ENCODE assay signal across 14 mouse cellular contexts in genomic region chr14:32439744-32440143, GRCm38 (mm10). TPM values are rescaled to one million over a fixed set of nuclear protein-coding genes. Genes with fewer than 3 reads are reported as not detected.
DNase-seq lines count a peak whose midpoint lies in the region; ATAC-seq and TF ChIP-seq lines count a peak whose summit lies in the region.
"Had no signal": no experiment of that assay in that cellular context is flagged by ENCODE, and none has a peak within 500 bp of the region (broad histone marks: within the 10 kb centered on the region; RNA-seq: fewer than 3 reads in every experiment).

No protein-coding gene starts in this region.

- peak; percentile 10 for DNase-seq in midbrain, embryonic 10.5 days (ENCODE audit: low spot score)
- DNase-seq in forebrain, embryonic 14.5 days (ENCODE audit: low spot score): peak; percentile 82
- DNase-seq in hindbrain, postnatal 0 days (ENCODE audit: low spot score): peak; percentile 21
- DNase-seq in thymus, postnatal 10 days (ENCODE audit: low spot score in 2 of 2): no peak
- no peak for DNase-seq in left cerebral cortex, postnatal 10 days (ENCODE audit: extremely low spot score in 1 of 2, low spot score in 2 of 2)
- DNase-seq: right cerebral cortex, postnatal 4 days; thymus, adult 2 months had no signal

- H3K4me1 ChIP-seq in midbrain, embryonic 10.5 days: peaks cover 18% of the 10 kb centered on the region
- no peaks in the 10 kb centered on the region for H3K4me1 ChIP-seq in midbrain, embryonic 16.5 days (ENCODE audit: control insufficient read depth, insufficient read depth, low read length)
- peaks cover 7% of the 10 kb centered on the region; the same call in 1 of the 2 replicates for H3K4me1 ChIP-seq in forebrain, embryonic 14.5 days (ENCODE audit: control insufficient read depth, insufficient read depth, low read length)
- no peaks in the 10 kb centered on the region for H3K4me1 ChIP-seq in hindbrain, postnatal 0 days (ENCODE audit: insufficient read depth, low read length)
- H3K4me1 ChIP-seq in neural tube, embryonic 15.5 days: peaks cover 9% of the 10 kb centered on the region; the same call in 1 of the 2 replicates
- H3K4me1 ChIP-seq in heart, embryonic 12.5 days (replicated peaks): no peaks in the 10 kb centered on the region

- no peaks in the 10 kb centered on the region for H3K36me3 ChIP-seq in midbrain, embryonic 10.5 days
- H3K36me3 ChIP-seq in midbrain, embryonic 16.5 days (ENCODE audit: control insufficient read depth, insufficient read depth, low read length): no peaks in the 10 kb centered on the region
- H3K36me3 ChIP-seq in forebrain, embryonic 14.5 days (ENCODE audit: control insufficient read depth, insufficient read depth, low read length): no peaks in the 10 kb centered on the region
- H3K36me3 ChIP-seq in hindbrain, postnatal 0 days (ENCODE audit: insufficient read depth, low read length): no peaks in the 10 kb centered on the region
- no peaks in the 10 kb centered on the region for H3K36me3 ChIP-seq in neural tube, embryonic 15.5 days
- H3K36me3 ChIP-seq in heart, embryonic 12.5 days: no peaks in the 10 kb centered on the region
- H3K36me3 ChIP-seq: limb, embryonic 12.5 days had no signal

- 53% methylated on average over 3 of the region's 3 CpGs for WGBS in midbrain, embryonic 10.5 days
- 33% methylated on average over 3 of the region's 3 CpGs for WGBS in midbrain, embryonic 16.5 days
- WGBS in forebrain, embryonic 14.5 days: 30% methylated on average over 3 of the region's 3 CpGs
- 26% methylated on average over 3 of the region's 3 CpGs for WGBS in hindbrain, postnatal 0 days
- WGBS in neural tube, embryonic 15.5 days: 17% methylated on average over 3 of the region's 3 CpGs
- WGBS in heart, embryonic 12.5 days: 43% methylated on average over 3 of the region's 3 CpGs

- H3K4me2 ChIP-seq in midbrain, embryonic 16.5 days (ENCODE audit: low read length): no peak overlapping the region
- H3K4me2 ChIP-seq in forebrain, embryonic 14.5 days (ENCODE audit: low read length): no peak overlapping the region
- no peak overlapping the region for H3K4me2 ChIP-seq in hindbrain, postnatal 0 days (ENCODE audit: low read depth, low read length)
- H3K4me2 ChIP-seq in neural tube, embryonic 15.5 days: no peak overlapping the region
- no peak overlapping the region for H3K4me2 ChIP-seq in heart, embryonic 12.5 days
- H3K4me2 ChIP-seq: limb, embryonic 12.5 days had no signal

- no peak; the same call in 1 of the 2 replicates for ATAC-seq in midbrain, embryonic 16.5 days
- peak; percentile 94 for ATAC-seq in forebrain, embryonic 14.5 days
- 0 out of 2 replicates have a peak, but pooled peaks have one; percentile 38 for ATAC-seq in hindbrain, postnatal 0 days
- no peak for ATAC-seq in neural tube, embryonic 15.5 days (ENCODE audit: low FRiP score)
- no peak for ATAC-seq in heart, embryonic 12.5 days (ENCODE audit: insufficient number of reproducible peaks, low FRiP score)
- ATAC-seq: lung, postnatal 0 days had no signal

- intact Hi-C loops in left cerebral cortex, postnatal 10 days (cut with DNase I): no loop called here

- TF ChIP-seq CTCF in hindbrain, postnatal 0 days (IDR thresholded peaks at IDR 0.05; ENCODE audit: low read depth): no peak

- H3K4me3 ChIP-seq in midbrain, embryonic 10.5 days: no peak overlapping the region
- no peak overlapping the region for H3K4me3 ChIP-seq in midbrain, embryonic 16.5 days (ENCODE audit: low read depth, low read length)
- H3K4me3 ChIP-seq in forebrain, embryonic 14.5 days (ENCODE audit: low read depth, low read length): no peak overlapping the region
- H3K4me3 ChIP-seq in hindbrain, postnatal 0 days (ENCODE audit: low read length): no peak overlapping the region
- no peak overlapping the region for H3K4me3 ChIP-seq in neural tube, embryonic 15.5 days (replicated peaks)
- H3K4me3 ChIP-seq in heart, embryonic 12.5 days: no peak overlapping the region
- H3K4me3 ChIP-seq: limb, embryonic 12.5 days had no signal

- no peaks in the 10 kb centered on the region for H3K9me3 ChIP-seq in midbrain, embryonic 10.5 days (replicated peaks)
- no peaks in the 10 kb centered on the region for H3K9me3 ChIP-seq in midbrain, embryonic 16.5 days (replicated peaks; ENCODE audit: control insufficient read depth, low read length, poor library complexity, severe bottlenecking)
- H3K9me3 ChIP-seq in forebrain, embryonic 14.5 days (replicated peaks; ENCODE audit: control insufficient read depth, low read length): no peaks in the 10 kb centered on the region
- H3K9me3 ChIP-seq in hindbrain, postnatal 0 days (ENCODE audit: low read length): no peaks in the 10 kb centered on the region
- no peaks in the 10 kb centered on the region for H3K9me3 ChIP-seq in neural tube, embryonic 15.5 days (replicated peaks)
- H3K9me3 ChIP-seq in heart, embryonic 12.5 days (replicated peaks): no peaks in the 10 kb centered on the region
- H3K9me3 ChIP-seq: limb, embryonic 12.5 days had no signal

- H3K9ac ChIP-seq in midbrain, embryonic 16.5 days (ENCODE audit: low read depth, low read length): no peak overlapping the region
- H3K9ac ChIP-seq in forebrain, embryonic 14.5 days (ENCODE audit: low read length): no peak overlapping the region
- no peak overlapping the region for H3K9ac ChIP-seq in hindbrain, postnatal 0 days (replicated peaks; ENCODE audit: low read length)
- no peak overlapping the region for H3K9ac ChIP-seq in neural tube, embryonic 15.5 days (replicated peaks)
- H3K9ac ChIP-seq in heart, embryonic 12.5 days: no peak overlapping the region
- H3K9ac ChIP-seq: limb, embryonic 12.5 days had no signal

- H3K27ac ChIP-seq in midbrain, embryonic 10.5 days (replicated peaks): 0 out of 2 replicates have a peak overlapping the region, but pooled peaks have one; percentile 46
- H3K27ac ChIP-seq in midbrain, embryonic 16.5 days (ENCODE audit: low read length): no peak overlapping the region
- H3K27ac ChIP-seq in forebrain, embryonic 14.5 days (ENCODE audit: low read depth, low read length): no peak overlapping the region
- H3K27ac ChIP-seq in hindbrain, postnatal 0 days: no peak overlapping the region
- H3K27ac ChIP-seq in neural tube, embryonic 15.5 days (replicated peaks): 0 out of 2 replicates have a peak overlapping the region, but pooled peaks have one; percentile 6
- no peak overlapping the region for H3K27ac ChIP-seq in heart, embryonic 12.5 days (ENCODE audit: poor library complexity, severe bottlenecking)
- H3K27ac ChIP-seq: kidney, postnatal 0 days; limb, embryonic 12.5 days had no signal

- H3K27me3 ChIP-seq in midbrain, embryonic 10.5 days (ENCODE audit: low read depth, poor library complexity, severe bottlenecking): peaks cover 19% of the 10 kb centered on the region
- H3K27me3 ChIP-seq in midbrain, embryonic 16.5 days (ENCODE audit: control insufficient read depth, insufficient read depth, low read depth, low read length): no peaks in the 10 kb centered on the region
- H3K27me3 ChIP-seq in forebrain, embryonic 14.5 days (replicated peaks; ENCODE audit: control insufficient read depth, insufficient read depth, low read length): 0 out of 2 replicates have a peak, but pooled peaks cover 3% of the 10 kb centered on the region
- H3K27me3 ChIP-seq in hindbrain, postnatal 0 days (ENCODE audit: insufficient read depth, low read length): no peaks in the 10 kb centered on the region
- 0 out of 2 replicates have a peak, but pooled peaks cover 2% of the 10 kb centered on the region for H3K27me3 ChIP-seq in neural tube, embryonic 15.5 days (replicated peaks)
- peaks cover 35% of the 10 kb centered on the region for H3K27me3 ChIP-seq in heart, embryonic 12.5 days (replicated peaks)

RNA-seq across cellular contexts. Expression of gene Slc18a3, which starts 24.9 kb away (rescaled TPM):
- polyA plus RNA-seq in midbrain, embryonic 10.5 days (2016; fragmentation: Nextera tagmentation; extraction: Ambion mirVana): 0.41 and 0.77 TPM in 2 replicates
- 2.7 and 3.6 TPM in 2 replicates for polyA plus RNA-seq in midbrain, embryonic 16.5 days (2015; fragmentation: Nextera tagmentation; extraction: Ambion mirVana)
- polyA plus RNA-seq in forebrain, embryonic 14.5 days (2014; fragmentation: Nextera tagmentation; extraction: Ambion mirVana): 0.84 and 1.3 TPM in 2 replicates
- total RNA-seq in hindbrain, postnatal 0 days (2014; rRNA removed): 30.8 and 32.2 TPM in 2 replicates
- polyA plus RNA-seq in hindbrain, postnatal 0 days (2015; fragmentation: Nextera tagmentation; extraction: Ambion mirVana): 22.3 and 23.8 TPM in 2 replicates
- polyA plus RNA-seq in neural tube, embryonic 15.5 days (2015; fragmentation: Nextera tagmentation; extraction: Ambion mirVana): 36.4 and 42.7 TPM in 2 replicates
- polyA plus RNA-seq in heart, embryonic 12.5 days (2016; fragmentation: Nextera tagmentation; extraction: Ambion mirVana): 0.15 TPM in 2 replicates
- total RNA-seq in left cerebral cortex, postnatal 10 days (2021): 1 to 10 TPM; 1.1 to 1.9 TPM
- polyA plus RNA-seq: kidney, postnatal 0 days; limb, embryonic 12.5 days; lung, postnatal 0 days had no signal

RNA-seq across cellular contexts. Expression of gene Chat, which starts 26.0 kb away (rescaled TPM):
- 0.07 and 0.10 TPM in 2 replicates for polyA plus RNA-seq in midbrain, embryonic 10.5 days (2016; fragmentation: Nextera tagmentation; extraction: Ambion mirVana)
- polyA plus RNA-seq in midbrain, embryonic 16.5 days (2015; fragmentation: Nextera tagmentation; extraction: Ambion mirVana): 0.75 and 0.90 TPM in 2 replicates
- not detected in 2 replicates for polyA plus RNA-seq in forebrain, embryonic 14.5 days (2014; fragmentation: Nextera tagmentation; extraction: Ambion mirVana)
- total RNA-seq in hindbrain, postnatal 0 days (2014; rRNA removed): 3.5 and 4.4 TPM in 2 replicates
- polyA plus RNA-seq in hindbrain, postnatal 0 days (2015; fragmentation: Nextera tagmentation; extraction: Ambion mirVana): 1.5 and 2.4 TPM in 2 replicates
- polyA plus RNA-seq in neural tube, embryonic 15.5 days (2015; fragmentation: Nextera tagmentation; extraction: Ambion mirVana): 4.8 and 5.7 TPM in 2 replicates
- polyA plus RNA-seq in heart, embryonic 12.5 days (2016; fragmentation: Nextera tagmentation; extraction: Ambion mirVana): not detected in 2 replicates
- 1 to 10 TPM in 1 of 2 experiments, under 1 TPM in 1; 0.63 to 1.1 TPM for total RNA-seq in left cerebral cortex, postnatal 10 days (2021)
- polyA plus RNA-seq: heart, embryonic 14.5 days; kidney, postnatal 0 days; limb, embryonic 12.5 days; lung, postnatal 0 days had no signal

RNA-seq across cellular contexts. Expression of gene 1700024G13Rik, which starts 51.6 kb away (rescaled TPM):
- polyA plus RNA-seq in midbrain, embryonic 10.5 days (2016; fragmentation: Nextera tagmentation; extraction: Ambion mirVana): not detected in 2 replicates
- 0.42 and 0.51 TPM in 2 replicates for polyA plus RNA-seq in midbrain, embryonic 16.5 days (2015; fragmentation: Nextera tagmentation; extraction: Ambion mirVana)
- polyA plus RNA-seq in forebrain, embryonic 14.5 days (2014; fragmentation: Nextera tagmentation; extraction: Ambion mirVana): 0.84 and 1.1 TPM in 2 replicates
- total RNA-seq in hindbrain, postnatal 0 days (2014; rRNA removed): not detected in 2 replicates
- polyA plus RNA-seq in hindbrain, postnatal 0 days (2015; fragmentation: Nextera tagmentation; extraction: Ambion mirVana): 0.43 and 0.58 TPM in 2 replicates
- 0.29 TPM in 1 of 2 replicates, not detected in the other for polyA plus RNA-seq in neural tube, embryonic 15.5 days (2015; fragmentation: Nextera tagmentation; extraction: Ambion mirVana)
- polyA plus RNA-seq in heart, embryonic 12.5 days (2016; fragmentation: Nextera tagmentation; extraction: Ambion mirVana): not detected in 2 replicates
- total RNA-seq in left cerebral cortex, postnatal 10 days (2021): not detected
- polyA plus RNA-seq: heart, embryonic 14.5 days; kidney, postnatal 0 days; limb, embryonic 12.5 days; thymus, adult 2 months had no signal

Comparison
In these comparisons a context has a peak if more than half of its experiments do, and no peak if none do; other contexts are left out.
1. H3K27ac ChIP-seq: peak in midbrain, embryonic 10.5 days (single experiment) and neural tube, embryonic 15.5 days (single experiment); none in midbrain, embryonic 16.5 days (single experiment), forebrain, embryonic 14.5 days (single experiment), hindbrain, postnatal 0 days (single experiment) and heart, embryonic 12.5 days (single experiment).
2. DNase-seq: peak in midbrain, embryonic 10.5 days (single experiment), forebrain, embryonic 14.5 days (single experiment) and hindbrain, postnatal 0 days (single experiment); none in thymus, postnatal 10 days (0 of 2) and left cerebral cortex, postnatal 10 days (0 of 2).
3. ATAC-seq: peak in forebrain, embryonic 14.5 days (single experiment) and hindbrain, postnatal 0 days (single experiment); none in midbrain, embryonic 16.5 days (single experiment), neural tube, embryonic 15.5 days (single experiment) and heart, embryonic 12.5 days (single experiment).